Mouse (Mus musculus) olfactory bulb, adult 2 months (tissue): ENCODE data around the gene Cask. TPM values are rescaled to one million over a fixed set of nuclear protein-coding genes. Genes with fewer than 3 reads are reported as not detected.

Experiments
- H3K27ac ChIP-seq: fragments of 200-500 bp; 2 replicates; pipeline ENCODE4 v1.5.1; 2012; ENCODE audit warnings: low read depth, low read length; ENCODE audit not compliant: insufficient read depth
- H3K4me1 ChIP-seq: fragments of 200-500 bp; 2 replicates; pipeline ENCODE4 v1.6.1; 2012; ENCODE audit warnings: low read length; ENCODE audit not compliant: control insufficient read depth, insufficient read depth
- H3K4me3 ChIP-seq: fragments of 200-500 bp; 2 replicates; pipeline ENCODE4 v1.5.1; 2012; ENCODE audit warnings: mild to moderate bottlenecking, low read depth, low read length, moderate library complexity; ENCODE audit not compliant: insufficient read depth
- CTCF ChIP-seq: fragments of 200-500 bp; IDR thresholded peaks from 2 replicates; pipeline ENCODE4 v1.5.1; 2012; ENCODE audit warnings: low read depth, mild to moderate bottlenecking, low read length, moderate library complexity; ENCODE audit not compliant: insufficient read depth
- POLR2A ChIP-seq: fragments of 200-500 bp; IDR thresholded peaks from 2 replicates; pipeline ENCODE4 v1.6.1; 2012; ENCODE audit warnings: mild to moderate bottlenecking, low read depth, low read length, moderate library complexity; ENCODE audit not compliant: insufficient read depth
- WGBS: fragments of 180-500 bp; shearing (Covaris S2); methylation state at CpG from one replicate; pipeline ENCODE4 v1.1.7; 2018; 5-methylcytosine and 5-hydroxymethylcytosine counted together
- polyA plus RNA-seq: library from polyadenylated mRNA; stranded (reverse); fragments of >200 nt; gene quantifications from 2 replicates; pipeline ENCODE4 v1.2.4, GENCODE M21; 2012; ENCODE audit warnings: low replicate concordance; ENCODE audit not compliant: missing spikeins, insufficient read depth, insufficient read length

Cask gene
- not detected in 2 replicates for polyA plus RNA-seq

- TF ChIP-seq CTCF (no peak), POLR2A (no peak)
- Histone ChIP-seq H3K27ac (no peak within 1 kb of the TSS), H3K4me1 (no peaks in the 10 kb centered on the region), H3K4me3 (no peak within 1 kb of the TSS)
- 55% methylated on average over 4 of the region's 4 CpGs for WGBS
These were observed at the start of gene Cask for GRCm38 (mm10) chrX:13851285-13851684. Cask (minus strand) TSS chrX:13851367.

- Histone ChIP-seq H3K4me3 (no peak overlapping the region), H3K27ac (no peak overlapping the region), H3K4me1 (no peaks in the 10 kb centered on the region)
- WGBS, result 67% methylated on average over 2 of the region's 2 CpGs
- TF ChIP-seq POLR2A, result no peak
- TF ChIP-seq CTCF, result no peak
These were observed 38.8 kb upstream of the Cask start for GRCm38 (mm10) chrX:13889976-13890375.

GRCm38 (mm10) chrX:13884348-13884747, 33.2 kb upstream of the Cask start:
- H3K27ac ChIP-seq, result no peak overlapping the region
- 92% methylated on average over 1 of the region's 1 CpGs for WGBS
- H3K4me3 ChIP-seq, result no peak overlapping the region
- no peak for TF ChIP-seq CTCF
- TF ChIP-seq POLR2A, result no peak
- H3K4me1 ChIP-seq, result no peaks in the 10 kb centered on the region

- Histone ChIP-seq H3K4me3 (no peak overlapping the region), H3K4me1 (no peaks in the 10 kb centered on the region), H3K27ac (no peak overlapping the region)
- 43% methylated on average over 6 of the region's 6 CpGs for WGBS
- no peak for TF ChIP-seq POLR2A
- no peak for TF ChIP-seq CTCF
These were observed 30.8 kb upstream of the Cask start for GRCm38 (mm10) chrX:13881969-13882368.

GRCm38 (mm10) chrX:13860145-13860544, 9.0 kb upstream of the Cask start:
- no peak overlapping the region for H3K4me3 ChIP-seq
- no peak for TF ChIP-seq CTCF
- no peak overlapping the region for H3K27ac ChIP-seq
- H3K4me1 ChIP-seq, result no peaks in the 10 kb centered on the region
- WGBS, result 87% methylated on average over 4 of the region's 4 CpGs

GRCm38 (mm10) chrX:13859051-13859450, 7.9 kb upstream of the Cask start:
- TF ChIP-seq POLR2A (no peak), CTCF (no peak)
- Histone ChIP-seq H3K27ac (no peak overlapping the region), H3K4me3 (no peak overlapping the region), H3K4me1 (no peaks in the 10 kb centered on the region)
- 92% methylated on average over 9 of the region's 9 CpGs for WGBS

GRCm38 (mm10) chrX:13848473-13848872, 2.7 kb downstream of the Cask start:
- no peak for TF ChIP-seq POLR2A
- TF ChIP-seq CTCF, result no peak
- Histone ChIP-seq H3K4me3 (no peak overlapping the region), H3K4me1 (no peaks in the 10 kb centered on the region), H3K27ac (no peak overlapping the region)
- 100% methylated on average over 1 of the region's 1 CpGs for WGBS

- Histone ChIP-seq H3K27ac (peak overlapping the region; percentile 87), H3K4me3 (peak overlapping the region; percentile 89), H3K4me1 (no peaks in the 10 kb centered on the region)
- TF ChIP-seq CTCF, result no peak
- no peak for TF ChIP-seq POLR2A
- WGBS, result 13% methylated on average over 7 of the region's 7 CpGs
These were observed 3.7 kb downstream of the Cask start for GRCm38 (mm10) chrX:13847502-13847851.

GRCm38 (mm10) chrX:13846653-13847501, 4.3 kb downstream of the Cask start:
- Histone ChIP-seq H3K27ac (peak overlapping the region; percentile 87), H3K4me3 (peak overlapping the region; percentile 89), H3K4me1 (no peaks in the 10 kb centered on the region)
- WGBS, result 11% methylated on average over 55 of the region's 59 CpGs
- TF ChIP-seq CTCF, result no peak
- peak; percentile 58 for TF ChIP-seq POLR2A
